Mouse (Mus musculus) cerebellum, adult 9-11 months (tissue): ENCODE results near the gene Atrnl1.

Source experiments
- DNase-seq: peaks from one replicate; pipeline ENCODE4 v3.0.0; 2022

The Atrnl1 gene

GRCm38 (mm10) chr19:58050986-58051385 is 440.2 kb downstream of the Atrnl1 start:
- no peak for DNase-seq

GRCm38 (mm10) chr19:58051905-58052304 is 441.1 kb downstream of the Atrnl1 start:
- no peak for DNase-seq

- DNase-seq: no peak
These were observed 441.8 kb downstream of the Atrnl1 start for GRCm38 (mm10) chr19:58052444-58053135.

GRCm38 (mm10) chr19:58059719-58060118 is 448.9 kb downstream of the Atrnl1 start:
- DNase-seq: no peak

GRCm38 (mm10) chr19:58060199-58060853 is 449.5 kb downstream of the Atrnl1 start:
- DNase-seq: no peak

DNA sequence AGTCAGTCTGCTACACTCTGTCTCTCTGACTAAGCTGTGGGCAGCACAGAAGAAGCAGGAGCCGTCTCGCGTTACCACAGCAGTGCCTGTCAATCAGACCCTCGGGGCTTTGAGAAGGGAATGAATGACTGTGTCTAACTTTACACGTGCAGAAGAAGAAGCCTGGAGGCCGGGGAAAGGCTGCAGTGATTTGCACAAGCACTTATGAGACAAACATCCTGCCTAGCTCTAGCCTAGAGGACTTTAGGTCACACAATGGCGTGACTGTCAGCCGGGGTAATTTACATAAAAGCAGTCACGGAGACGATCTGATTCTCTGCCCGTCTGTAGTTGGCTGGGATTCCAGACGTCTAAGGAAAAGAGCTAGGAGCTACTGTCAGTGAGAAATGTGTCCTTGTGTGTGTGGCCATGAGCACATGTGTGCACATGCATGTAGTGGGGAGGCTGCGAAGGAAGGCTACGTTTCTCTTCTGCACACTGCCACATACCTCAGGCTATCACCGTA is 450.1 kb downstream of the Atrnl1 start:
- no peak for DNase-seq

- no peak for DNase-seq
These were observed 451.1 kb downstream of the Atrnl1 start for GRCm38 (mm10) chr19:58061933-58062332.

GRCm38 (mm10) chr19:58063541-58063940 is 452.7 kb downstream of the Atrnl1 start:
- no peak for DNase-seq

DNA sequence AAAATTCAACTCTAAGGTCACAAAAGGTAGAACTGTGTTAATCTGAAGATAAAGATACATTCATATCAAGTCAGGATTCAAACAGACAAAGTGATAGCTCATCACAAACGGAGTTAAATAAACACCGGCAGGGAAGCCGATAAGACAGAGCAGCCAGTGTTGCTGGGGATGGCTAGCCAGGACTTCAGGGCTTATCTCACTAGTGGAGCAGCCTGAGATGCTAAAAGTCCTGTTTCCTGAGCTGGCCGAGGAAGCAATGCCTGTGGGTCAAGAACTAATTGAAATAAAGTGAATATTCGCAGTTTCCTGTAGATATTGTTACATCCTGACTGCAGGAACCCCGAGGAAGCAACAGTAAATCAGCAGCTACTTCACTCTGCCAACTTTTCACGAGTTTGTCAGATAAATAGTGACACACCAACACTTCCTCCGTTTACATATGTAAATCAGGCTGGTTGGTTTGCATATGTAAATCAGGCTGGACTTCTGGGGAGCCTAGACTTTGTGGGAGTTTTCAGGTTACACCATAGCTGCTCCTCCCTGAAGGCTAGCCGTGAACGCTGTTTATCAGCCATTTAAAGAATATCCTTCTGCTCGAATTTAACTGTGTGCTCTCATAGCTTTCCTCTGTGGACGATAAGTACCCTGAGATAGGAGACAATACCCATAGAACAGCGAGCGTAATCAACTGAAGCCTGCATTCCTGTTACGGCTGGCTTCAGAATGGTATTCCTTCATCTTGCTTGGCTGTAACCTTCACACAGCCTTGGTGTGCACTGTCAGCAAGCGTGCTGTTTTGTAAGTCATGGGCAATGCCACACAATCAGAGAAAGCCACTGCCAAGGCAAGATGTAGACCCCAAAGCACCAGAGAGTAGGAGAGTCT is 453.5 kb downstream of the Atrnl1 start:
- no peak for DNase-seq

GRCm38 (mm10) chr19:58065001-58065314 is 454.1 kb downstream of the Atrnl1 start:
- DNase-seq: no peak

DNA sequence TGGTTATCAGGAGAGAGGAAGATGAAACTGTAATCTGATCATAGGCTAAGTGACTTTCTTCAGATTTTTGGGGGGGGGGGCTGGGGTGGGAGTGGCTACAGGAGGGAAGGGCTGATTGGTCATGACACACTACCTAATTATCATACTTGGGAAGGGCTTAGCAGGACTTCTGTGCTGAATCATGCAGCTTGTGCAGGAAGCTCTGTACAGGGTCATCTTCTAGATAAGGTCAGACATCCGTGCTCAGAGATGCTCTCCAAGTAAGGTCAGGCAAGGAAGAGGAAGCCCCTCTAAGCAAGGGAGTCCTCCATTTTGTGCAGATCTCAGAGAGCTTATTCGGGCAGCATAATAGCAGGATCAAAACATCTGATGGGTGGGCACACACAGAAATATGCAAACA is 454.7 kb downstream of the Atrnl1 start:
- no peak for DNase-seq

GRCm38 (mm10) chr19:58068114-58068513 is 457.3 kb downstream of the Atrnl1 start:
- DNase-seq: no peak

- no peak for DNase-seq
These were observed 458.1 kb downstream of the Atrnl1 start for GRCm38 (mm10) chr19:58068958-58069357.

- no peak for DNase-seq
These were observed 461.6 kb downstream of the Atrnl1 start for GRCm38 (mm10) chr19:58072404-58072803.

DNA sequence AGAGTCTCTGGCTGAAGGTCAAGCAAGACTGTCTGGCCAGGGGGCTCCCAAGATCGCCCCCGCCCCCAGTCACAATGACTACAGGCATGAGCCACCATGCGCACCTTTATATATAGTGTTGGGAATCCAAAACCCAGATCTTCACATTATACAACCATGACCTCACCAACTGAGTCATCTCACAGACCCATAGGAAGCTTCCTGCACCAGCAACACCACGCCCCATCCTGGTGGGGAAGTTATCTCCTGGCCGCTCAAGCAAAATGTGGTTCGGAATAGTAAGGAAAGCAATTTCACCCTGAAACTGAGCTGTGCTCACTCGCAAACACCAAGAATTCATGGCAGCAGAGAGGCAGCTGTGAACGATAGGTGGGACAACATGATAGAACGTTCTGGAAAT is 462.0 kb downstream of the Atrnl1 start:
- DNase-seq: no peak

DNA sequence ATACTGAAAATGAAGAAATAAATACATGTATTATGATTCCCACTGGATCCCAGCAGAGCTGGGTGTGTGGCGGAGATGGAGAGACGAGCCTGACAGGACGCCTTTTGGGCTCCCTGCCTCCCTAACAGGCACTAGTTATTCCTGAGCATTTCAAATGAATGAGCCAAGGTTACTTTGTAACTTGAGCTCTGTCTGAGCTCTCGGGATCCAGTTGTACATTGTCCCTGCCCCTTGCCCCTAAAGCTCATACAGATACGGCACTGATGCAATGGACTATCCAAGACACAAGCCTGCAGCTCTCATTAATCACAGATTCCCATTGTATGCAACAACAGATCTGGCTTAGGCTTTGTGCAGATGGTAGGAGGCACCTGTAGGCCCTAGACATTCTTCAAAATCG is 464.4 kb downstream of the Atrnl1 start:
- DNase-seq: no peak

DNA sequence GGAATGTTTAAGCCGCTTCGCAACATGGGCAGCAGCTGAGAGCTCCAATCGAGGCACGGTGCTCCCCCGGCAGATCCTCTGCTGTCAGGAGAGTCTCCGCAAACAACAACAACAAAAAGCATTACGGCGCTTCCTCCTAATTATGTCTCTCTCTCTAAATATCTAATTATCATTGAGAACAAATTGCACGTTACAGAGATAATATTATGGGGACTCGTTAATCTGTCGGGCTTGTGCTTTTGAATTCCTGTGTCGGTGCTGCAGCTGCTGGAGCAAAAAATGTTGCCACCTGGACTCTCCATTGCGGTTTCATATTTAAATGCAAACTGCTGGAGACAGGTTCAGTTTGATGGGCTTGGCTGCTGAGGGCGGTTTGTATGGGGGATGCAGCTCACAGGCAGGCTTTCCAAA is 466.1 kb downstream of the Atrnl1 start:
- no peak for DNase-seq

GRCm38 (mm10) chr19:58077529-58078070 is 466.8 kb downstream of the Atrnl1 start:
- DNase-seq: no peak

DNA sequence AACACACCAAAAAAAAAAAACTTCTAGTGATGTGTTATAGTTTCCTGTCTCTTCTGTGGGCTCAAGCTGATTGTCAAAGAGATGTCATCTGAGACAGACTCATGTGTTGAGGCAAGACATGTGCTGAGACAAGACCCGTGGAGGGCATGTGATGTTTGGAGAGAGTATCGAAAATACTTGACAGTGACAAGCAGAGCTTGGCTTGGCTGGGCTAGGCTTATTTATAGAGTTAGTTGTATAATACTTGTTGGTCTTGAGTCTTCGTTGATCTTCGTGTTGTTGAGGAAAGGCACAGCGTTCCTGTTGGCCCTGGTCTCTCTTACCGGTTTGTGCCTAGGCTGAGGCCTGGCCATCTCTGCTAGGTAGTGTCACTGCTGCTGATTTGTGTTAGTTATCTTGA is 469.3 kb downstream of the Atrnl1 start:
- no peak for DNase-seq

DNA sequence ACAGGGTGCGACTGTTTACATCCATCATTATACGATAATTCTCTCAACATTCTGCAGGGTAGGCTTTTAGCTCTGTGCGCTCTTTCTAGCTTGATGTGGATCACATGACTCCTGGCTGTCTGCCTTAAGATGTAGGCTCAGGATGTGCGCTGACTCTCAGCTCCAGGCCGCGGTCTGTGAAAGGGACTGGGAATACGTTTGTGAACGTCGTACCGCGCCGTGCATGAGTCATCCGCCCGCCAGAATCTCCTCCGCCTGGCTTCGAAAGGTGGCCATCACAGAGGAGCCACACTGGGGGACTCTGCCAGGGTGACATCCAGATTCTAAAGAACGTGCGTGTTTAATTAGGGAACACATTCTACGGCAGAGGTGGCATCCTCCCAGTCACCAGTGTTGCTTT is 471.9 kb downstream of the Atrnl1 start:
- no peak for DNase-seq

DNA sequence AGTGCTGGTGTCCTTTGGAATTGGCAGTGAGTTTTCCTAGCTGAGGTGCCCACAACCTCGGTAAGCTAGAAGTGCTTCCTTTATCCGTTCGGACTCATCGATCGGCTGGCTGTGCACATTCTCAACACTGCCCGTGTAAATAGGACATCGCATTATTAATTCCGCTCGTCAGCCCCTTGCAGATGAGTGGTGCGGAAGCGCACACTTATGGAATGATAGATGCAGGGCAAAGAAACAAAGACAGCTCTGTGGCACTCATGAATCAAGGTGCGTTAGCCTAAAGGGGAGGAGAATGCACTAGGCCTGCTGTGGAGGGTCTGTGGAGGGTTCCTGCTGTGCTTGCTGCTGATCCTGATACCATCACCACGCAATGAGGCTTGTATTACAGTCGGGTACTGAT is 474.0 kb downstream of the Atrnl1 start:
- DNase-seq: no peak

GRCm38 (mm10) chr19:58086734-58087133 is 475.9 kb downstream of the Atrnl1 start:
- DNase-seq: no peak

GRCm38 (mm10) chr19:58087901-58088300 is 477.1 kb downstream of the Atrnl1 start:
- no peak for DNase-seq
